In genomic region chr10:4492045-4492444, GRCm38 (mm10) we compare ENCODE assay signal across 24 mouse cellular contexts. TPM values are rescaled to one million over a fixed set of nuclear protein-coding genes. Genes with fewer than 3 reads are reported as not detected.
"Had no signal": no experiment of that assay in that cellular context is flagged by ENCODE, and none has a peak within 500 bp of the region (broad histone marks: within the 10 kb centered on the region; RNA-seq: fewer than 3 reads in every experiment).

No protein-coding gene starts in this region.

- H3K9me3 ChIP-seq: heart, embryonic 10.5 days; heart, embryonic 12.5 days; hindbrain, embryonic 13.5 days; intestine, embryonic 15.5 days; limb, embryonic 10.5 days; limb, embryonic 12.5 days had no signal

- H3K27me3 ChIP-seq: heart, embryonic 12.5 days; hindbrain, embryonic 13.5 days; intestine, embryonic 15.5 days; limb, embryonic 12.5 days had no signal

- H3K36me3 ChIP-seq: heart, embryonic 10.5 days; heart, embryonic 12.5 days; hindbrain, embryonic 13.5 days; intestine, embryonic 15.5 days; limb, embryonic 10.5 days; limb, embryonic 12.5 days had no signal

- ATAC-seq: forebrain, embryonic 16.5 days; hindbrain, embryonic 16.5 days; inflammation-experienced regulatory T-cells, adult 6 months; intestine, postnatal 0 days had no signal

- DNase-seq: gastrocnemius, adult 2 months; gastrocnemius, postnatal 10 days; gastrocnemius, postnatal 25 days; heart, adult 18-20 months; heart, postnatal 10 days; heart, postnatal 4 days; kidney, adult 18-20 months; kidney, adult 8-10 months; kidney, postnatal 10 days; kidney, postnatal 25 days; kidney, postnatal 4 days had no signal

- H3K4me1 ChIP-seq: heart, embryonic 10.5 days; heart, embryonic 12.5 days; hindbrain, embryonic 13.5 days; intestine, embryonic 15.5 days; limb, embryonic 10.5 days; limb, embryonic 12.5 days had no signal

- H3K4me3 ChIP-seq: gastrocnemius, adult 2 months; heart, embryonic 10.5 days; heart, embryonic 12.5 days; hindbrain, embryonic 13.5 days; intestine, embryonic 15.5 days; layer of hippocampus, adult 2 months; left cerebral cortex, adult 2 months; limb, embryonic 10.5 days; limb, embryonic 12.5 days had no signal

- H3K4me2 ChIP-seq: heart, embryonic 12.5 days; hindbrain, embryonic 13.5 days; intestine, embryonic 15.5 days; limb, embryonic 12.5 days had no signal

- H3K9ac ChIP-seq: heart, embryonic 12.5 days; hindbrain, embryonic 13.5 days; intestine, embryonic 15.5 days; limb, embryonic 12.5 days had no signal

- H3K27ac ChIP-seq: gastrocnemius, adult 2 months; heart, embryonic 10.5 days; hindbrain, embryonic 13.5 days; intestine, embryonic 15.5 days; layer of hippocampus, adult 2 months; left cerebral cortex, adult 2 months; limb, embryonic 10.5 days; limb, embryonic 12.5 days had no signal

RNA-seq across cellular contexts. Expression of gene Ccdc170, which starts 9.7 kb away (rescaled TPM):
- polyA plus RNA-seq: heart, embryonic 10.5 days; heart, embryonic 12.5 days; heart, embryonic 14.5 days; inflammation-experienced regulatory T-cells, adult 6 months; intestine, postnatal 0 days had no signal
